Mouse (Mus musculus) limb, embryonic 11.5 days (tissue): ENCODE results near the gene Cacnb3. TPM values are rescaled to one million over a fixed set of nuclear protein-coding genes. Genes with fewer than 3 reads are reported as not detected.

Experiments used
- ATAC-seq: fragments of 200-750 bp; cut with Nextera tagmentation; 2 replicates; pipeline ENCODE4 v1.8.0; 2017; ENCODE audit warnings: low read depth; ENCODE audit not compliant: insufficient number of reproducible peaks, low FRiP score, low TSS enrichment
- DNase-seq: peaks from one replicate; pipeline ENCODE4 v3.0.0-alpha.2; 2015; ENCODE audit warnings: low spot score
- H3K27ac ChIP-seq: fragments of 300-500 bp; sonication (generic); replicated peaks from 2 replicates; pipeline ENCODE4 v1.5.1; 2014; ENCODE audit warnings: low read depth, mild to moderate bottlenecking, low read length
- H3K27me3 ChIP-seq: fragments of 300-500 bp; sonication (generic); 2 replicates; pipeline ENCODE4 v1.6.1; 2014; ENCODE audit warnings: mild to moderate bottlenecking, low read length, mixed read lengths; ENCODE audit not compliant: control insufficient read depth, insufficient read depth
- H3K36me3 ChIP-seq: fragments of 300-500 bp; sonication (generic); 2 replicates; pipeline ENCODE4 v1.6.1; 2014; ENCODE audit warnings: mild to moderate bottlenecking, low read length, moderate library complexity, mixed read lengths; ENCODE audit not compliant: control insufficient read depth, insufficient read depth
- H3K4me1 ChIP-seq: fragments of 300-500 bp; sonication (generic); 2 replicates; pipeline ENCODE4 v1.6.1; 2014; ENCODE audit warnings: low read length, mixed read lengths; ENCODE audit not compliant: control insufficient read depth, insufficient read depth
- H3K4me2 ChIP-seq: fragments of 300-500 bp; sonication (generic); 2 replicates; pipeline ENCODE4 v1.6.1; 2014; ENCODE audit warnings: low read depth, mild to moderate bottlenecking, moderate library complexity; ENCODE audit not compliant: severe bottlenecking
- H3K4me3 ChIP-seq: fragments of 300-500 bp; sonication (generic); 2 replicates; pipeline ENCODE4 v1.5.1; 2014; ENCODE audit warnings: low read depth, low read length
- H3K9ac ChIP-seq: fragments of 300-500 bp; sonication (generic); 2 replicates; pipeline ENCODE4 v1.6.1; 2014; ENCODE audit warnings: mild to moderate bottlenecking, low read length
- H3K9me3 ChIP-seq: fragments of 300-500 bp; sonication (generic); 2 replicates; pipeline ENCODE4 v1.6.1; 2016; ENCODE audit warnings: low read length; ENCODE audit not compliant: control insufficient read depth
- WGBS: fragments of 180-500 bp; shearing (Covaris S2); extraction: QIAGEN DNeasy Blood & Tissue Kit; methylation state at CpG from one replicate; pipeline ENCODE4 v1.1.7; 2014; 5-methylcytosine and 5-hydroxymethylcytosine counted together
- polyA plus RNA-seq: library from polyadenylated mRNA; unstranded; fragments of >200 nt; fragmentation: Nextera tagmentation; extraction: Ambion mirVana; gene quantifications from 2 replicates; pipeline ENCODE4 v1.2.1, GENCODE M21; 2014

The Cacnb3 gene
- polyA plus RNA-seq, 1 experiment from 2014 or later: 23.4 TPM

GRCm38 (mm10) chr15:98626078-98626477, 4.6 kb upstream of the Cacnb3 start:
- Histone ChIP-seq H3K4me1 (peaks cover 11% of the 10 kb centered on the region), H3K27me3 (peaks cover 11% of the 10 kb centered on the region), H3K9ac (no peak overlapping the region), H3K27ac (no peak overlapping the region), H3K9me3 (no peaks in the 10 kb centered on the region), H3K4me2 (no peak overlapping the region), H3K4me3 (no peak overlapping the region), H3K36me3 (no peaks in the 10 kb centered on the region)
- DNase-seq (no peak), ATAC-seq (no peak)
- WGBS: 34% methylated on average over 8 of the region's 8 CpGs

- Histone ChIP-seq H3K9me3 (no peaks in the 10 kb centered on the region), H3K27ac (no peak overlapping the region), H3K27me3 (peaks cover 16% of the 10 kb centered on the region), H3K9ac (no peak overlapping the region), H3K36me3 (no peaks in the 10 kb centered on the region), H3K4me2 (no peak overlapping the region), H3K4me3 (no peak overlapping the region), H3K4me1 (peaks cover 11% of the 10 kb centered on the region)
- WGBS: 85% methylated on average over 7 of the region's 7 CpGs
- no peak for DNase-seq
- ATAC-seq: no peak
Observed at GRCm38 (mm10) chr15:98626487-98627212, 4.0 kb upstream of the Cacnb3 start.

GRCm38 (mm10) chr15:98628589-98629254, 1.9 kb upstream of the Cacnb3 start:
- H3K4me3 ChIP-seq: no peak overlapping the region

GRCm38 (mm10) chr15:98629464-98629863, 1.2 kb upstream of the Cacnb3 start:
- H3K4me2 ChIP-seq: no peak overlapping the region

More at GRCm38 (mm10) chr15:98628589-98629254, 1.9 kb upstream of the Cacnb3 start:
- H3K36me3 ChIP-seq: no peaks in the 10 kb centered on the region
- WGBS: 12% methylated on average over 20 of the region's 20 CpGs
- ATAC-seq (0 out of 2 replicates have a peak, but pooled peaks have one; percentile 7), DNase-seq (peak; percentile 66)
- peak overlapping the region; percentile 4 for H3K4me2 ChIP-seq
- peak overlapping the region; percentile 45; the same call in 1 of the 2 replicates for H3K9ac ChIP-seq
- peaks cover 28% of the 10 kb centered on the region for H3K27me3 ChIP-seq
- no peaks in the 10 kb centered on the region for H3K9me3 ChIP-seq
- peaks cover 23% of the 10 kb centered on the region for H3K4me1 ChIP-seq
- no peak overlapping the region for H3K27ac ChIP-seq

GRCm38 (mm10) chr15:98631493-98631892, 853 bp downstream of the Cacnb3 start:
- H3K9me3 ChIP-seq: no peaks in the 10 kb centered on the region
- ATAC-seq (0 out of 2 replicates have a peak, but pooled peaks have one; percentile 4), DNase-seq (peak; percentile 93)
- peak overlapping the region; percentile 99 for H3K4me2 ChIP-seq
- WGBS: 1% methylated on average over 18 of the region's 18 CpGs
- H3K9ac ChIP-seq: peak overlapping the region; percentile 56
- H3K4me3 ChIP-seq: peak overlapping the region; percentile 43; the same call in 1 of the 2 replicates
- H3K36me3 ChIP-seq: no peaks in the 10 kb centered on the region
- H3K27me3 ChIP-seq: peaks cover 44% of the 10 kb centered on the region
- H3K27ac ChIP-seq: no peak overlapping the region
- H3K4me1 ChIP-seq: peaks cover 36% of the 10 kb centered on the region

More at GRCm38 (mm10) chr15:98629464-98629863, 1.2 kb upstream of the Cacnb3 start:
- DNase-seq (no peak), ATAC-seq (no peak)
- Histone ChIP-seq H3K27me3 (peaks cover 35% of the 10 kb centered on the region), H3K27ac (no peak overlapping the region), H3K9ac (no peak overlapping the region; the same call in 1 of the 2 replicates), H3K36me3 (no peaks in the 10 kb centered on the region), H3K4me1 (peaks cover 29% of the 10 kb centered on the region), H3K9me3 (no peaks in the 10 kb centered on the region), H3K4me3 (no peak overlapping the region)
- 48% methylated on average over 6 of the region's 6 CpGs for WGBS

- ATAC-seq (peak; percentile 58), DNase-seq (peak; percentile 79)
- Histone ChIP-seq H3K4me3 (peak overlapping the region; percentile 43), H3K27me3 (peaks cover 49% of the 10 kb centered on the region), H3K4me1 (peaks cover 36% of the 10 kb centered on the region), H3K4me2 (peak overlapping the region; percentile 99), H3K27ac (no peak overlapping the region), H3K9ac (peak overlapping the region; percentile 56), H3K36me3 (no peaks in the 10 kb centered on the region), H3K9me3 (no peaks in the 10 kb centered on the region)
- WGBS: under 1% methylated on average over 25 of the region's 25 CpGs
Observed at GRCm38 (mm10) chr15:98632107-98632744, 1.6 kb downstream of the Cacnb3 start.

- 1% methylated on average over 4 of the region's 4 CpGs for WGBS
- H3K27me3 ChIP-seq: peaks cover 49% of the 10 kb centered on the region
- peaks cover 36% of the 10 kb centered on the region for H3K4me1 ChIP-seq
Observed at GRCm38 (mm10) chr15:98632921-98633320, 2.3 kb downstream of the Cacnb3 start.

GRCm38 (mm10) chr15:98633822-98634470, 3.3 kb downstream of the Cacnb3 start:
- ATAC-seq (no peak), DNase-seq (peak; percentile 53)
- peak overlapping the region; percentile 82 for H3K9ac ChIP-seq
- H3K4me1 ChIP-seq: peaks cover 30% of the 10 kb centered on the region
- H3K27me3 ChIP-seq: peaks cover 49% of the 10 kb centered on the region
- no peaks in the 10 kb centered on the region for H3K36me3 ChIP-seq
- peak overlapping the region; percentile 72 for H3K4me3 ChIP-seq
- peak overlapping the region; percentile 99 for H3K4me2 ChIP-seq
- H3K9me3 ChIP-seq: no peaks in the 10 kb centered on the region
- WGBS: under 1% methylated on average over 24 of the region's 25 CpGs
- H3K27ac ChIP-seq: no peak overlapping the region

More at GRCm38 (mm10) chr15:98632921-98633320, 2.3 kb downstream of the Cacnb3 start:
- H3K27ac ChIP-seq: 0 out of 2 replicates have a peak overlapping the region, but pooled peaks have one; percentile 21
- H3K9ac ChIP-seq: peak overlapping the region; percentile 56; the same call in 1 of the 2 replicates
- H3K4me2 ChIP-seq: peak overlapping the region; percentile 99
- H3K36me3 ChIP-seq: no peaks in the 10 kb centered on the region
- H3K4me3 ChIP-seq: peak overlapping the region; percentile 43
- ATAC-seq (no peak), DNase-seq (no peak)
- no peaks in the 10 kb centered on the region for H3K9me3 ChIP-seq
